Mouse (Mus musculus) liver, embryonic 12.5 days (tissue): ENCODE data around the gene Mtg1. TPM values are rescaled to one million over a fixed set of nuclear protein-coding genes. Genes with fewer than 3 reads are reported as not detected.

Experiments
- ATAC-seq: fragments of 200-750 bp; cut with Nextera tagmentation; 2 replicates; pipeline ENCODE4 v1.8.0; 2017; ENCODE audit warnings: moderate number of reproducible peaks, mild to moderate bottlenecking, moderate library complexity
- H3K27ac ChIP-seq: fragments of 300-500 bp; sonication (generic); 2 replicates; pipeline ENCODE4 v1.5.1; 2016; ENCODE audit warnings: mild to moderate bottlenecking
- H3K27me3 ChIP-seq: fragments of 300-500 bp; sonication (generic); replicated peaks from 2 replicates; pipeline ENCODE4 v1.6.1; 2016; ENCODE audit warnings: mild to moderate bottlenecking, moderate library complexity
- H3K36me3 ChIP-seq: fragments of 300-500 bp; sonication (generic); 2 replicates; pipeline ENCODE4 v1.6.1; 2016; ENCODE audit warnings: mild to moderate bottlenecking, moderate library complexity
- H3K4me1 ChIP-seq: fragments of 300-500 bp; sonication (generic); 2 replicates; pipeline ENCODE4 v1.6.1; 2016
- H3K4me2 ChIP-seq: fragments of 300-500 bp; sonication (generic); 2 replicates; pipeline ENCODE4 v1.6.1; 2016; ENCODE audit warnings: mild to moderate bottlenecking, moderate library complexity
- H3K4me3 ChIP-seq: fragments of 300-500 bp; sonication (generic); 2 replicates; pipeline ENCODE4 v1.5.1; 2016; ENCODE audit warnings: mild to moderate bottlenecking, moderate library complexity
- H3K9ac ChIP-seq: fragments of 300-500 bp; sonication (generic); 2 replicates; pipeline ENCODE4 v1.6.1; 2016; ENCODE audit warnings: mild to moderate bottlenecking, moderate library complexity
- H3K9me3 ChIP-seq: fragments of 300-500 bp; sonication (generic); replicated peaks from 2 replicates; pipeline ENCODE4 v1.6.1; 2016; ENCODE audit warnings: mild to moderate bottlenecking, moderate library complexity
- WGBS: fragments of 180-500 bp; shearing (Covaris S2); methylation state at CpG from one replicate; pipeline ENCODE4 v1.1.7; 2016; ENCODE audit not compliant: insufficient replicate concordance; 5-methylcytosine and 5-hydroxymethylcytosine counted together
- polyA plus RNA-seq: library from polyadenylated mRNA; unstranded; fragments of >200 nt; fragmentation: Nextera tagmentation; extraction: Ambion mirVana; gene quantifications from 2 replicates; pipeline ENCODE4 v1.2.1, GENCODE M21; 2016

The Mtg1 gene
- polyA plus RNA-seq, 1 experiment from 2014 or later: 25.4 TPM

- ATAC-seq: no peak
- Histone ChIP-seq H3K9me3 (no peaks in the 10 kb centered on the region), H3K4me1 (0 out of 2 replicates have a peak, but pooled peaks cover 4% of the 10 kb centered on the region), H3K4me3 (no peak overlapping the region), H3K4me2 (no peak overlapping the region), H3K36me3 (no peaks in the 10 kb centered on the region), H3K27ac (no peak overlapping the region), H3K27me3 (no peaks in the 10 kb centered on the region), H3K9ac (no peak overlapping the region)
- WGBS: 66% methylated on average over 4 of the region's 4 CpGs
These were observed 56.7 kb downstream of the Mtg1 start for GRCm38 (mm10) chr7:140194031-140194430.

- Histone ChIP-seq H3K4me3 (no peak overlapping the region), H3K9ac (no peak overlapping the region), H3K4me1 (peaks cover 3% of the 10 kb centered on the region), H3K9me3 (no peaks in the 10 kb centered on the region), H3K36me3 (no peaks in the 10 kb centered on the region), H3K4me2 (no peak overlapping the region), H3K27me3 (no peaks in the 10 kb centered on the region), H3K27ac (no peak overlapping the region)
- no peak for ATAC-seq
- WGBS: 61% methylated on average over 8 of the region's 8 CpGs
These were observed 58.6 kb downstream of the Mtg1 start for GRCm38 (mm10) chr7:140196002-140196401.

Other genes starting within 250 kb of the Mtg1 start
- 0.05 TPM in 1 of 2 replicates, not detected in the other for gene Kndc1, start 242.9 kb upstream of the Mtg1 start, polyA plus RNA-seq
- not detected in 2 replicates for gene Utf1, start 193.8 kb upstream of the Mtg1 start, polyA plus RNA-seq
- gene 6430531B16Rik, start 158.8 kb upstream of the Mtg1 start, polyA plus RNA-seq: not detected in 2 replicates
- 0.61 and 0.83 TPM in 2 replicates for gene Adam8, start 145.0 kb upstream of the Mtg1 start, polyA plus RNA-seq
- gene Zfp511, start 101.2 kb upstream of the Mtg1 start, polyA plus RNA-seq: 28.7 and 29.6 TPM in 2 replicates
- 36.6 and 38.3 TPM in 2 replicates for gene Tubgcp2, start 100.9 kb upstream of the Mtg1 start, polyA plus RNA-seq
- not detected in 2 replicates for gene Msx3, start 88.5 kb upstream of the Mtg1 start, polyA plus RNA-seq
- gene Caly, start 55.0 kb upstream of the Mtg1 start, polyA plus RNA-seq: 0.33 and 0.38 TPM in 2 replicates
- gene Prap1, start 44.2 kb upstream of the Mtg1 start, polyA plus RNA-seq: not detected in 2 replicates
- gene Fuom, start 35.1 kb upstream of the Mtg1 start, polyA plus RNA-seq: 7.4 and 7.6 TPM in 2 replicates
- 11.0 and 11.5 TPM in 2 replicates for gene Paox, start 21.8 kb upstream of the Mtg1 start, polyA plus RNA-seq
- gene Echs1, start 21.1 kb upstream of the Mtg1 start, polyA plus RNA-seq: 78.4 and 78.7 TPM in 2 replicates
- gene Sprn, start 17.3 kb downstream of the Mtg1 start, polyA plus RNA-seq: 0.04 TPM in 1 of 2 replicates, not detected in the other
- gene Olfr522, start 27.2 kb downstream of the Mtg1 start, polyA plus RNA-seq: not detected in 2 replicates
- not detected in 2 replicates for gene Olfr523, start 35.7 kb downstream of the Mtg1 start, polyA plus RNA-seq
- not detected in 2 replicates for gene Olfr524, start 68.4 kb downstream of the Mtg1 start, polyA plus RNA-seq
- 0.08 TPM in 1 of 2 replicates, not detected in the other for gene Cd163l1, start 80.7 kb downstream of the Mtg1 start, polyA plus RNA-seq
- not detected in 2 replicates for gene 5830411N06Rik, start 109.7 kb downstream of the Mtg1 start, polyA plus RNA-seq
- gene Olfr525, start 183.3 kb downstream of the Mtg1 start, polyA plus RNA-seq: not detected in 2 replicates
- not detected in 2 replicates for gene Olfr527, start 196.5 kb downstream of the Mtg1 start, polyA plus RNA-seq
- not detected in 2 replicates for gene Olfr60, start 224.1 kb downstream of the Mtg1 start, polyA plus RNA-seq
- not detected in 2 replicates for gene Olfr530, start 238.8 kb downstream of the Mtg1 start, polyA plus RNA-seq